Mouse (Mus musculus) heart, adult 8-10 months (tissue): ENCODE data around the gene Ndfip2. TPM values are rescaled to one million over a fixed set of nuclear protein-coding genes. Genes with fewer than 3 reads are reported as not detected.

Source experiments
- DNase-seq: peaks from one replicate; pipeline ENCODE4 v3.0.0; 2022; ENCODE audit warnings: low spot score
- total RNA-seq, 4 experiments: library from RNA; stranded (reverse); gene quantifications; 2 replicates each; pipeline ENCODE4 v1.2.4; 2022

The Ndfip2 gene
- total RNA-seq, 4 experiments from 2014 or later, result 14.2 to 15.8 (median 15.3) TPM

DNA sequence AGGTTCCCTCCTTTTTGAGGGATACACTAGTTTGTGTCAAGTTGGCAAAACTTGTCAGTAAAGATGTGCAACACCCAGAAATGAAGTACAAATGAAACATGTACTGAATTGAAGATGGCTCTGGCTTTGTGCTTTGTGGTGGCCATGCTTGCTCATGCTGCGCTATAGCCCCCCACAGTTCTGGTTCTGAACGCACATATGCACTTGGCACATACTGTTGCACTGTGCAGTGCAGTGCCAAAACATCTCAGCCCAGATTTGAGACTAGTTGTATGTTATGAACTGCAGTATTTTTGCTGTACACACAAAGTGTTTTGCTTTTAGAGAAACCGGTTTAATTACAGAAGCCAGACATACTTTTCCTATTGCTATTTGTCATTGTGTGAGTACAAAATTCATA is 25.7 kb downstream of the Ndfip2 start:
- DNase-seq, result no peak

DNA sequence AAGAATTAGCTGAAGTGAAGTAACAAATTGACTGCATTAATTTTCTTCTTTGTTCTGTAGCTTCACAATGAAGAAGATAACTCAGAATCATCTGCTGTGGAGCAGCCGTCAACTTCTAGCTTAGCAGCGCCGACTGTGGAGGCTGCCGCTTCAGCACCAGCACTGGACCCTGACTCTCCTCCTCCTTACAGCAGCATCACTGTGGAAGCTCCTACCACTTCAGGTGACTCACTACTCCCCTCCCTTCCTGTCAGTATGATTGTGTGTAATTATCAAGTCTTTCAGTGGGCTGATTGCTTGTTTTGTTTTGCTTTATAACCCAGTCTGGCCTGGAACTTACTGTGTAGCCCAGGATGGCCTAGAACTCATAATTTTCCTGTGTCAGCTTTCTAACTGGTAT is 29.2 kb downstream of the Ndfip2 start:
- DNase-seq, result no peak

DNA sequence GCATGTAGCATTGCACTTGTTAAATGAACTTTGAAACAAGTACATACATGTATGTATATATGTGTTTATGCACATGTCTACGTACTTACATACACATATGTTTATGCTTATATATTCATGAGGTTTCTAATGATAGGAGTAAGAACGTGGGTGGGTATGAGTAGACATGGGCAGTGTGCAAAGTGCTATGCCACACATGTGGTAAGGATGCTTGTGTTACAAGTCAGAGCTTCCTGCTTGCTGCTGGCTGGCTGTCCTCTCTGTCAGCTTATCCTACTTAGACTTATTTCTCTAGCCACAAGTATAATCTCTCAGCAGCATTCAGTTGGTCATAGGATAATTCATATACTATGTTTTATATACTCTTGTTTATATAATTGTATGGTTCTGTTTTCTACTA is 29.6 kb downstream of the Ndfip2 start:
- DNase-seq, result no peak

DNA sequence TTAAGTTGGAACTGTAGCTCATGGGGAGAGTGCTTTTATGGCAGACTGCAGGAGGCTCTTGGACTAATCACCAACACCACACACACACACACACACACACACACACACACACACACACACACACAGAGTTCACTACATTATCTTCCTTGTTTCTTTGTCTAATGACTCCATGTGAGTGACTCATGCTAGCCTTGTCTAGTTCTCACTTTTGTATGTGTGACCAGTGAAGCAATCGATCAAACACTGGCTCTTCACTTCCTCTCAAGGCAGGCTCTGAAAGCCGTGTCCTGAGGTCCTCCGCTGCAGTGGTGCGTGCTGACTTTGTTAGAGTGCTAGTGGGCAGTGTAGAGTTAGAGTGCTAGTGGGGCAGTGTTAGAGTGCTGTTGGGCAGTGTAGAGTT is 30.2 kb downstream of the Ndfip2 start:
- no peak for DNase-seq

DNA sequence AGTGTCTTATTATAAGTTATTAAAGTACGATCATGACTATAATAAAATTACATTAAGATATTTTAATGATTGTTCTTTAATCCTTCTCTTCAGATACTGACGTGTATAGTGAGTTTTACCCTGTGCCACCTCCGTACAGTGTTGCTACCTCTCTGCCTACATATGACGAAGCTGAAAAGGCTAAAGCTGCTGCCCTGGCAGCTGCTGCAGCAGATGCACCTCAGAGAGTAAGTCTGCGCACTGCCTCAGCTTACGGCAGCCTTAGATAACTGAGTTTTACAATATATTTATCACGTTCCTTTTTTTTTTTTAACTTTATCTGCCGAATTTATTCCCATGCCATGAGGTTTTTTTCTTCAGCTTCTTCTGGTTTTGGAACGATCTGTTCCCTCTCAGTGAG is 33.8 kb downstream of the Ndfip2 start:
- no peak for DNase-seq

DNA sequence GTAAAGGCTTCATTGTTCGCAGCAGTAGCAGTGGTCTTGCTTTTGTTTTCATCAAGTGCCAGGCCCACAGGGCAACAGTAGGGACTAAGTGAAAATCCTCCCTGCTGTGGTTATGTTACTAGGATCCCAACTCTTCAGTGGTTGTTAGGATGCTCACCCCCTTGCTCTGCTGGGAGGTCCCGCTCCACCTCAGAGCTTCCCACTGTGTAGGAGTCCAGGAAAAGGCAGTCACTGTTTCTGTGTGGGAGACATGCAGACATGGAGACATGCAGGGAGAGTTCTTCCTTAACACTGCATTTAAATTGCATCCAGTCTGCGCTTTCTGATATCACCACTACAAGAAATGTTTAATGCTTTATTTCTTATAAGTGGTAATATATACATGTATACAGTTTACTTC is 35.4 kb downstream of the Ndfip2 start:
- DNase-seq, result no peak

DNA sequence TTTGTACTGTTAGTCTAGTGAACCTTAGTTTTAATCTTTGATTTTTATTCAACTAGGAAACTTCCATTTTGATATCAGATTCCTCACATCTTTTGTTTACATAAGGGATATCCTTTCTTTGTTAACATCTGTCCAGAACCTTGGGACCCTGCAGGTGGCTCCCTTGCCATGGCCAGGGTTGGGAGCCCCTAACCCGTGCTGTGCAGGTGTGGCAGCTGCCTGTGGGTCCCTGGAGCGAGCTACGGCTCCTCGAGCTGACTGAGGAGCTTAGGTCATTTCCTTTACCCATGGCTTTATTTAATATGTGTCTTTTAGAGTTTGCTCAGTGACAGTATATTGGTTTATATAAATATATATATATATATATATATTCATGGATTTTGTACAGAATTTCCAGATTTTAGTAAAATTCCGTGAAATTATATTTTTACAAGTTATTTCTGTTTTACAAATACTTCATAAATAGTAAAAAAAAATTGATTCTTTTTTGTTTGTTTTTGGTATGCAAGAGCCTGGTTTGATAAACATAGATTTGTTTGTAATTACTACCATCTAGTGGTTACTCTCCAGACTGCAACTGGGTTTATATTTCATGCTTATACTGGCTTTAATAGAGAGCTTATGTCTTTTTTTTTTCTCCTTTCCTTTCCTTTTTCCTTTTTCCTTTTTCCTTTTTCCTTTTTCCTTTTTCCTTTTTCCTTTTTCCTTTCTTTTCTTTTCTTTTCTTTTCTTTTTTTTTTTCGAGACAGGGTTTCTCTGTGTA is 37.6 kb downstream of the Ndfip2 start:
- DNase-seq, result peak; percentile 77

DNA sequence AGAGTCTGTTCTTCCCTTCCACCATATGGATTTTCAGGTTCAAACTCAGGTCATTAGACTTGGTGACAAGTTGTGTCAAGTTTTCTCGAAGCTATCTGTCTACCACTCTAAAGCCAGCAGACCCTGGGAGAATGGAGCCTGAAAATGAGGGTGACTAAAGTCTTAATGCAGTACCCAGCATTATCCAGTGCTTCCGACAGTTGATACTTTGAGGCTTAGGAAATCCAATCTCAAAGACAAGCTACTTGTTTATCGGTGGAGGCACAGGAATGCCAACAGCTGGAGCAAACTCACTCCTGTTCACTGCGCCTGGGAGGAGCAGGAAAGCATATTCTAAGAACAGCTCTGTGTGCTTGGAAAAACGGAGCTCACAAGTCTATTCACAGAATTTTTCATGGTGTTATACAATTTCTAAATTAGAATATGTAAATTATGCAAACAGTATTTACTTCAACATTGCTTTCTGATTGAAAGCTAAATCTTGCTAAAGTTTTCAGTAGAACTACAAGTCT is 41.4 kb downstream of the Ndfip2 start:
- no peak for DNase-seq

DNA sequence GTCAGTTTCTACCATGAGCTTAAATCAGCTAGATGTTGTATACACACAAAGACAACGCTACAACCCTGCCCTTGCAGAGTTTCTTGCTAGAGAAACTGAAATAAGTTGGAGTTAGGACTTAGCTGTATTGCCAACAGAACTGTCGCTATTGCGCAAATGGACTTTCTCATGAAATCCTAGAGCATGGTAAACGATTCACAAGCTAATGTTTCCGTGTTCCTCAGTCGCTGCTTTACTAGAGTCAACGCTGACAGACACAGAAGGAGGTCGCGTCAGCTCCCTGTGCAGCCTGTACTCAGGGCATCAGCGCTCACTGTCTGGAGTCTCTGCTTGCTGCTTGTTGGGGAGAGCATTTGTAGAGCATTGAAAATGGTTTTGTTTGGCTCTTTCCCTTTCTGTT is 42.2 kb downstream of the Ndfip2 start:
- DNase-seq, result no peak

DNA sequence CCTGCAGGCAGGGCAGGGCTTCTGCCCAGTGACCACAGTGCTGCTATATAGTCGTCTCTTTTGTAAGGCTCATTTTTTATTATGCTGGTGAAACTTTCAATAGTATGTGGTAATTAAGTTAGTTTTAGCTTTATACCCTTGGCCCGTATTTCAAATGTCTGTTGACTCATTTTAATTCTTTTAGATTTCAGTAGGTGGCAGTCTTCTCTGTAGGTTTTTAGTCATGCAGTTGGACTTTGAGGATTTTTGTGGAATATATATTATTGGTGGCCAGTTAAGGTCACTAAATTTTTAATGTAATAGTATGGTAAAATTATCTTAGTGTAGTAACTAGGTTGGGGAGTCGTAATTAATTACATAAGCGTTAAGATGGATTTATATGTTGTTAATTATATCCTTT is 44.3 kb downstream of the Ndfip2 start:
- DNase-seq, result no peak

DNA sequence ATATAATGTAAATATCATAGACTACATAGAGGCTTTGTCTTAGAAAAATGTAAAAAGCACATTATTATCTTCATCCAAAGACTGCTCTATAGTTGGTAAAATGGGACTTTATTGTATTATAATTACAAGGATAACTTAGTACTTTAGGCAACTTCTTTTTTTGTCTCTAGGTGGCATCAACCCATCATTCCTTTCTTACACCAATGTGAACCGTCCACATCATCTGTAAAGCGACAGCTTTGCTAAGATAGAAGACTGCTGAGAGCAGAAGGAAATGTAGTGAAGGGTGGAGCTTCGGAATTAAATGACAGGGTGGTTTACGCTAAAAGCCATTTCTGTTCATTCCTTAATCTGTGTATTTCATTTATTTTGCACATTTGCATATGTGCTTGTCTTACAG is 49.3 kb downstream of the Ndfip2 start:
- no peak for DNase-seq

DNA sequence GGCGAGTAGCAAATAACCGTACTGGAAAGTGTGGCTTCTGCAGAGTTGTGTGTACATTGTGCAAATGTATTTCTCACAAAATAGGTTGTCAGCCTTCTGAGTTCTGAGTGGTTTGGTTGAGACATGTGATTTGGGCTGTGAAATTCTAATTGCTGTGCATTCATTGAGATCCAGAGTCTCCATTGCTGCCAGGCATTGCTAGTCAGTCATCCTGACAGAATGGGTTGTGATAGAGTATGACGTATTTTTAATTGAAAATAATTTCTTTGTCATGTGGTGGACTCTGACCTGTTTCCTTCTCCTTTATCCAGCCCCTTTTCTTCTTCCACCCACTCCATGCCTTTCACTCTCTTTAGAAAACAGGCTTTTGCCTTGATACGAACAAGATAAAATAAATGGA is 54.0 kb downstream of the Ndfip2 start:
- no peak for DNase-seq

DNA sequence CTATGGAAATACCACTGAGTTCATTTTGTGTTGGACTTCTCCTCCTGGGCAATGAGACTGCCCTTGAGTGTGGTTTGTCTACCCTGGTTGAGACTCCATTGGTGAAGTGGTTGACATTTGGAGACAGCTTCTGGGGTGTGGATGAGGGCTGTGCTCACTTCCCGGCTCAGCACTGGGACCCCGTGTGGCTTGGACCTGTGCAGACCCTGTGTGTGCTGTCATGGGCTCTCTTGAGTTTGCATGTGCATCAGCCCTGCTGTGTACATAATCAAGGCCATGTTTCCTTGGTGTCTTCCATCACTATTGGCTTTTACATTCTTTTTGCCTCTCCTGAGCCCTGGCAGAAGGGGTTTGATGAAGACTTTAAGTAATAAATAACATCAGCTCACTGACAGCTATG is 54.6 kb downstream of the Ndfip2 start:
- DNase-seq, result no peak

DNA sequence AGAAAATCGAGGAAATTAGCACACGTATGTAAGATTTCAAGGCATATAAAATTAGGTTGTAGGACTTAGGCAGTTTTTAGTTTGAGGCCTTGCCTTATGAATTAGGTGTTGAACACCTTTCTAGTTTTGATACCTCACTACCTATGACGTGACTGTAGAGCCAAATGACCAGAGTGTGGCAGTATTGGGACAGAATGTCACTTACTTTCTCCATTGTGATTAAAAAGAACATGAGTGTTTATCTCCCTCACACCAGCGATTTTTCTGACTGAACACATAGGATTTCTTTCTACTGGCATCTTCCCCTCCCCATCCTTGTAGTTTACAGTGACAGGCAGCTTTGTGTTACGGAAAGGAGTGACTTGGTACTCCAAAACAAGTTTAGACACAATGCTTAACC is 55.5 kb downstream of the Ndfip2 start:
- peak; percentile 45 for DNase-seq

DNA sequence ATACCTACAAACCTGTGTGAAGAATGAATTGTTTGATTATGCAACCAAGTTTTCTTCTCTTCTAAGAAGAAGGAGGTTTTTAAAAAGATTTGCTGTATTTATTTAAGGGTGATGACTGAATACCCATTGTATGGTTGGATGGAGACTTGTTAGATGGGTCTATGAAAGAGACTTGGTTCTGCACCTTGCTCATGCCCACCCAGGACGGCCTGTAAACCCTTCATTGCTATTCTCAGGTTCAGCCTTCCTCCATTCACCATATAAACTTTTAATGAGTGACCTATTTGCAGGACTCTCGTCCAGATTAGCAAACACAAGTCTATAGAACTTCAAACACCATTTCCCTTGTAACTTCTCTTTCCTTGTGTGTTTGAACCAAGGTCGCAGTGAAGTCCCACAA is 63.3 kb downstream of the Ndfip2 start:
- DNase-seq, result no peak

DNA sequence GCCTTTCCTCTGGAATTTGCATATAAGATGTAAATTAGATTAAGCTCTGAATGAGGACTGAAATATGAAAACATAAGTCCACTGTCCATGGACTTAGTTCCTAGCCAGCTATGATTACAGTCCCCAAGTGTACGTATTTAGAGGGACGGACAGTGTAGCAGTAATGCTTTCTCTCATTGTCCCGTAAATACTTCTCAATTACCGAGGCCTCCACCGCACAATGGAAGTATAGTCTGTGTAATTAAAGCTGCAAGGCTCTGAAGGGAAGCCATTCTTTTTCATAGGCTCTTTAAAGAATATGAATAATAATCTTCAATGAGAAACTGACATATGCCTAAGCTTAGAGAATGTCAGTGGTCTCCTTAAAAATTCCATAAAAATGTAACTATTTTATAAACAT is 64.5 kb downstream of the Ndfip2 start:
- DNase-seq, result no peak

DNA sequence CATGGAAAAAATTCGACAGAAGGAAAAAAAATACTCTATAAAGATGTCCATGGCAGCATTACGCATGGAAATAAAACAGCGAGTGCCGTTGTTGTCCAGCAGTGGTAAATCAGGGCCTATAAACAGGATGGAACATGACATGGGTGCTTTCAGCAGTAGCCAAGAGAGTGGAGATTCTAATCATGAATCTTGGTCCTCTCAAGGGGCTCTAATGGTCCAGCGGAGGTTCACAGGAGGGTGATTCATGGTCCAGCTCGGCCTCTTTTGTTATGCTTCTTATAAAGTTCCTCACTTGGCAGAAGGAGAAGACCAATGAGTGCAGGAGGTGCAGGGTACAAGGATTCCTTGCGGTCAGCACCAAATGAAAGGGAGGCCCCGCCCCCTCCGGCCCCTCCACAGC is 65.1 kb downstream of the Ndfip2 start:
- DNase-seq, result no peak

DNA sequence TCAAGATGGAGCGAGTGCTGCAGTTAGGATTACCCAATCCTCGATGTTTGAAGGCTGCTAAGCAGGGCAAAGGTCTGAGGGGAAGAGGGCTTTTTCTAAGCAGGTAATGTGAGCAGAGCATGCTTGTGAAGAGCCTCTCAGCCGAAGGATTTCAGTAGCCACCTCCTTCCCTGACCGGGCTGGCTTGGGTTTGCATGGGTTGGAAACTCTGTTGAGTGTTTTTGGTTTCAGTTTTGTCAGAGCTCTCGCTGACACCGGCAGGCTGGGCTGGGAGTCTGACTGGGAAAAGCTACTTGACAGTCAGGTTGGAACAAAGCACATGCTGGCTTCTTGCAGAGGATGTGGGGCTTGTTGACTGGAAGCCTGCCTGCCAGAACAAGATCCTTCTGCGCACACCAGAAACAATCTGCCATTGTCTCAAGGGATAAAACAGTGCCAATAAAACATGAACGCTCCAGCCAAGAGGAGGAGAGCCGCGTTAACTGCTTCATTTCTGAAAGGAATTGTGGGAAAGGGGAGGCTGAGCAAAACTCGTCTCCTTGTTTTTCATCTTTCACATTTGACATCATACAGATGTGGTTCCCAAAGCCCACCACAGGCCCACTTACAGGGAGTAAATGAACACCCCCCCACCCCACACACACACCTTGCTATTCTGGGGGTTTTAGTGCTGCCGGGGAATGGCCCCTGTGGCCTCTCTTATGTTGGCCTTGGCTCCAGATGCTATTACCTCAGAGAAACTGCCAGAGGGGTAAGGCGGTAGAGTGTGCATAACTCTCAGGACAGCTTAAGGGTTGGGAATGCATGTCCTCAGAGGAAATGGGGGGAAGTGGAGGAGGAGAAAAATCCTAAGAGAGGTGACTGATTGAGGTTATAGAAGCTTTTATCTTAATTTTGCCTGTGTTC is 70.3 kb downstream of the Ndfip2 start:
- peak; percentile 92 for DNase-seq

DNA sequence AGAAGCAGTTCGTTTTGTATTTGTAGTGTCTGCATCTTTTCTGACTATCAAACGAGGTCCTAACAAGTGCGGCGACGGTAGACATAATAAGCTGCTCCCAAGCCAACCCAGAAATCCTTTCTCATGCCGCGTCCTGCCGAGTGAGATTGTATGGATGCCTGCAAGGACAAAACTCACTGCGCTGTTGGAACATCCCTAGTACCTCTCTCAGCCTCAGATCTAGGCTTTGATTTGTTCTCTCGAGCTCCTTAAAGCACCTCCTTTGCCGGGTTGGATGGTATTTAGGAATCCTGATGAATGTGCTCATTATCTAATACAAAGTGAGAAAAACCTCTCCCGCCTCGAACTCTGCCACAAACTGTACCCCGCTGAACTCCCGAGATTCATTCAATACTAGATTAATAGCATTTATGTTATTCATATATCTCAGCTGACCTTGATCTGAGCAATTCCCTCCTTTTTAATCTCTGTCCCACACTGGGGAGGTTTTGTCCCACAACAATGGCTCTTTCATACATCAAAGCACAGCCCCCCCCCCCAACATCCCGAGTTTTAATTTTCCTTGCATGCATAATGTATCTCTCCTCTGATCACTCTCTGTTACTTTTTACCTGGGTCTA is 75.2 kb downstream of the Ndfip2 start:
- no peak for DNase-seq

DNA sequence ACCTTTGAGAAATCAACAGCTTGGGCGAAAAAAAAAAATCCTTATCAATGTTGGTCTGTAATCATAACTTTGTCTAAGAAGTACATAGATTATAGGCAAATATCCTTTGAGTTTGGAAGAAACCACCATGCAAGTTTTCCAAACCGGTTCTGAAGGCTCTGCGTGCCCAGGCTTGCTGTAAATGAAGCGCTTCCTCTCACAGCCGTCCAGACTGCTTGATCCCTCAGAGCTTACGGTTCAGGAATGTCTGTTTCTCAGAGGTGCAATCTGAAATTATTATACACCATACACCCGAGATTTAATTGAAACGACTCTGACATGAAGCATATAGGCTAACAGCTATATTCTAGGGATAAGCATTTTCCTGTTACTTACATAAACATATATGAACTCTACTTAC is 83.4 kb downstream of the Ndfip2 start:
- DNase-seq, result no peak

DNA sequence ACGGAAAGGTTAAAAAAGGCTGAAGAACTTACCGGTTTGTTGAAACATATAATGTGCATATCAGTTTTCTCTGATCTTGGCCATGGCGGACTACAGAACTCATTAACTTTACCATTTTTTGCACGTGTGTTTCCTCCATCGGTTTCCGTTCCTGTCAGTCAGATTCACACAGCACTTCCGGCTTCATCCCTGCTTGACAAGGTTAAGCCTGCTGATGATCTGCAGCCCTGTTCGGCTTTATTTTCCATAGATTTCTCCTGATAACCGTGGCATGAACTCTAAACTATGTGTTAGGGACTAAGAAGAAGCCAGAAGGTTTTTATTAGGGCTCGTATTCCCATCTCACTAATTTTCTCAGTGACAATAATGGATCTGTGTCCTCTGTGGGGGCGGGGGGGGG is 95.7 kb downstream of the Ndfip2 start:
- DNase-seq, result no peak
